Mouse (Mus musculus) layer of hippocampus, adult 8-10 months (tissue): ENCODE results near the gene Hmcn2. TPM values are rescaled to one million over a fixed set of nuclear protein-coding genes. Genes with fewer than 3 reads are reported as not detected.

ENCODE experiments used
- DNase-seq, 2 experiments: peaks; one replicate each; pipeline ENCODE4 v3.0.0; 2022; ENCODE audit warnings: low spot score in 2 of 2
- total RNA-seq, 4 experiments: library from RNA; stranded (reverse); gene quantifications; 2 replicates each; pipeline ENCODE4 v1.2.4; 2022

The Hmcn2 gene
- under 1 TPM; 0.17 to 0.34 (median 0.23) TPM for total RNA-seq

DNA sequence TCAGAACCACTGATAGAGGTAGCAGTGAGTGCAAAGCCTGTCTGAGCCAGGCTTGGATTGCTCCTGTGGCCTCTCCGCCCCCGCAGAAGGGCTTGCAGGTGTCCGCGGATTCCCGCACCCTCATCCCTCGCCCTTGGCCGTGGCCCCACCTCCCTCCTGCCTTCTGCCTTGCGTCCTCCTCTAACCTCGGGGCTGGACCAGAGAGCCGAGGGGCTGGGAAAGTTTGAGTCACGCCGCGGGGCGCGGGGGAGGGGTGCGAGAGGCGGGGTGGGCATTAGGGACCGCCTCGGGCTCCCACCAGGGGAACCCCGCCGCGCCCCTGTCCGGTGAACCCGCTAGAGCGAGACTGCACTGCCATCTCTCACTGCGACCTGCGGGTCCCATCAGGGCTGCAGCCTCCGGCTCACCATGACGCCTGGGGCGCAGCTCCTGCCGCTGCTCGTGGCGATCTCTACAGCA lies at the start of gene Hmcn2:
Gene Hmcn2, plus strand, starts transcription at position 409 of the 459 bp plus-strand sequence.
- DNase-seq, result no peak

- DNase-seq, result no peak
These were observed 46.8 kb upstream of the Hmcn2 start for GRCm38 (mm10) chr2:31267447-31267846.

DNA sequence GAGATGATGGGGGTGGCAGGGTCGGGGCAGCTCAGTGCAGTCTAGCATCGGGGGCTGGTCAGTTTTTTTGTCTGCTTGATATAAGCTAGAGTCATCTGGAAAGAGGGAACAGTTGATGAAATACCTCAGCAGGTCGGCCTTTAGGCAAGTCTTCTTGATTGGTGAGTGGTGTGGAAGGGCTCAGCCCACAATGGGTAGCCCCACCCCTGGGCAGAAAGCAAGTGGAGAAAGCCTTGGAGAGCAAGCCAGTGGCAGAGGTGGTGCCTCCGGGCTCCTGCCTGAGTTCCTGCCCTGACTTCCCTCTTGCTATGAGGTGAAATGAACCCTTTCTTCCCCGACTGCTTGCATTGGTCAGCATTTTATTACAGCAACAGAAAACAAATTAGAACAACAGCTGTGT lies 45.6 kb upstream of the Hmcn2 start:
- no peak for DNase-seq

DNA sequence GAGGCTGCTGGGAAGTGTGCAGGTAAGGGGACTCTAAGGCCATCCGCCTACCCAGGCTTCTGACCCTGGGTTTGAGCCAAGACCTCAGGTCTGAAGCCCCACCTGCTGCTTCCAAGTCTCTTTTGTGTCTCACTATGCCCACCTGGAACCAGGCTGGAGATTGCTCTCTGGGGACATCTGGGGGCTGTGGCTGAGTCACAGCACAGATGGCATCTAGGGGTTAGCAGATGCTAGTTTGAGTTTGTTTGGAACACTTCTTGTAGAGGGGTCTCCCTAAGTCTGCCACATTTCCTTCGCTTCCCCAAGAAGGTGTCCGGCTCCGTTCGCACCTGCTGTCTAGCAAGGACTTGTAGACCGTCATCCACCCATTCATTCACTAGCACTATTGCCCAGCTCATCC lies 45.0 kb upstream of the Hmcn2 start:
- DNase-seq, result no peak

- DNase-seq, result no peak
These were observed 44.4 kb upstream of the Hmcn2 start for GRCm38 (mm10) chr2:31269847-31270246.

GRCm38 (mm10) chr2:31270470-31270869 lies 43.7 kb upstream of the Hmcn2 start:
- no peak for DNase-seq

GRCm38 (mm10) chr2:31271071-31271470 lies 43.1 kb upstream of the Hmcn2 start:
- no peak for DNase-seq

DNA sequence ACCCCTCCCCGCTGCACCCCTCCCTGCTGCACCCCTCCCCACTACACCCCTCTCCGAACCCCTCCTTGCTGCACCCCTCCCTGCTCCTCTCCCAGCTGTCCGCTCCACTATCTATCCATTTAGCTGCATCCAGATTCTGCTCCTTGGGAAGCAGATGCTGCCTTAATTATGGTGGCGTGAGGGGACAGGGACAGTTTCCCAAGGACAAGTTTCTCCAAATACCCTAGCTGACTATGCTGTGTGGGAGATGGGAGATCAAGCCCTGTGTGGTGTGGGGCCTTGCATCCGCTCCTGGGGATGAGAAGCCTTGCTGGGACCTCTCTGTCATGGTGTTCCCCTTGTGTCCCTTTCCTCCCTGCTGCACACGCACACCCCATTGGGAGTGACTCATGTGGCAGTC lies 39.2 kb upstream of the Hmcn2 start:
- no peak for DNase-seq

DNA sequence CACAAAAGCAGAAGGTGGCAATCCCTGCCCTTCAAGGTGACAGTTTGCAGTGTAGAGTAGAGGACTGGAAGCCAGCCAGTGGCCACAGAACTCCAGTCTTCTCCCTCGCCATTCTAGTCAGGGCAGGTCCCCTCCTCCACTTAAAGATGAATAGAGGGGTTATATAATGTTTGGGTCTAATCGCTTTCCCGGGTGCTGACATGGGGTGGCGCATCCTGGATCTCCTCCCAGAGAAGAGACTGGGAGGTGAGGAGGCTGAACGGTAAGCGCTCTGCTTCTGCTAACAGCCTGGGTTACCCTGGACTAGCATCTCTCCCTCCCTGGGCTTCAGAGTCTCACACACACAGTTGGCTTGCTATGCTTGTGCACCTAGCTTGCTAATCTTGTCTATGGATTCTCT lies 36.4 kb upstream of the Hmcn2 start:
- no peak for DNase-seq

DNA sequence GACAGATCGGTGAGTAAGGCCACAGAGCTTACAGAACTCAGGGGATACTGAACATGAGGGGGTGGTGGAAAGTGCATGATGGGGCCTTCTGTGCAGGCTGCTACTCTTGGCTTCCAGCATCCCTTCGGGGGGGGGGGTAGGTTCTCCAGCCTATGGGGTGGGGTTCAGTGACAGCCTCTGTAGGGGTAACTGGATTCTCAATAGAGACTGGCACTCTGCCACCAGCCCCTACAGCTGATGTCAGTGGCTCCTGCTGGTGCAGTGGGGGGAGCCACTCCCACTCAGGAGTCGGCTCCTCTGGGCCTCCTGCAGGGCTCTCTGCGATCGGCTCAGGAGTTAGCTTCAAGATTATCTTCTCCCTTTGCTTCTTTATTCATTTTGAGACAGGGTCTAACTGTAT lies 35.7 kb upstream of the Hmcn2 start:
- DNase-seq, result no peak

- no peak for DNase-seq
These were observed 33.1 kb upstream of the Hmcn2 start for GRCm38 (mm10) chr2:31281138-31281537.

- no peak for DNase-seq
These were observed 31.9 kb upstream of the Hmcn2 start for GRCm38 (mm10) chr2:31282266-31282665.

- DNase-seq, result peak in 1 of 2 experiments; percentile 43
These were observed 31.3 kb upstream of the Hmcn2 start for GRCm38 (mm10) chr2:31282880-31283279.

DNA sequence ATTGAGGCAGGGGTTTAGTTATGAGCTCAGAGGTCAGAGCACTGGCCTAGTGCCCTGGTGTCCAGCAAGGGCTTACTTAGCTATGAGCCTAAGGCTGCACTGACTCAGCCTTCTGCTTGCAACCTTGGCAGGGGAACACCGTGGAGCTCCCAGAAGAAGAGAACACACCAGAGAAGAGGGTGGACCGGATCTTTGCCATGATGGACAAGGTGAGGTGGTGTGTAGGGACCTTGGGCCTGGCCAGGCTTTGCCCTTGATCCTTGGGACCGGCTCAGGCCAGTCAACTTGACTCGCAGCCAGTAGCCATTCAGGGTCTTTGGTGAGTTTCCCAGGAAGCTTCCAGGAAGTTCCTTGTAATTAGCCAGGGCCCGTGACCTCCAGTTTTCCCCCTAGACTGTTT lies 29.7 kb upstream of the Hmcn2 start:
- DNase-seq, result no peak

DNA sequence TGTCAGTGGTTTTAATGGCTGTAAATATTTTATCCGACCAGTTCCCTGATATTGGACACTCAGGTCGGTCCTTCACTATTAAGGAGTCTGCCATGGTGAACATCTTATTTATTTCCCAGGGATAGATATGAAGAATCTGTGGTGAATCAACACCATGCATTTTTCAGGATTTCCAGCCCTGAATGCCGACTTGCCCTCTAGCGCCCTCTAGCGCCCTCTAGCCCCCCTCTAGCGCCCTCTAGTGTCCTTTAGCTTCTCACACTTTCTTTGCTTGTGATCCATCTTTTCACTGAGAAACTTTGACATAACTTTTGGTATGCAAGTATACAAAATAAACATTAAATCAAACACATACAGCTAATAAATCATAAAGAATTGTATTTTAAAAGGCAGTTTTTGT lies 22.8 kb upstream of the Hmcn2 start:
- DNase-seq, result peak in 1 of 2 experiments; percentile 68

DNA sequence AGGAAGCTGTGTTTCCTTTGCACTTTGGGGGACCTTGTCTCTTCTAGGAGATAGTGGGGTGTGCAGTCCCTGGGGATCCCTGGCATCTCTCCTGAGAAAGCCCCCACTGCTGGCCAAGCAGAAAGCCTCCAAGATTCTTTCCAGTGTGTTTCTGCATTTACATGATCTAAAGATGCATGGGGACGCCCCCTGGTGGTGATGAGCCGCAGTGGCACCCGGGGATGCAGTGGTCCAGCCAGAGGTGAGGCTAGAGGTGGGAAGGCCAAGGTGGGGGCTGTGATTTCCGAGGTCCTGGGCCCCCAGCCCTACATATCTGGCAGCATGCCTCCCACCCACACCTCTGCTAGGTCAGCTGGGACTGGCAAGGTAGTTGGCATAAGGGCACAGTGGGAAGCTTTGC lies 19.2 kb upstream of the Hmcn2 start:
- DNase-seq, result peak; percentile 70 to 80

DNA sequence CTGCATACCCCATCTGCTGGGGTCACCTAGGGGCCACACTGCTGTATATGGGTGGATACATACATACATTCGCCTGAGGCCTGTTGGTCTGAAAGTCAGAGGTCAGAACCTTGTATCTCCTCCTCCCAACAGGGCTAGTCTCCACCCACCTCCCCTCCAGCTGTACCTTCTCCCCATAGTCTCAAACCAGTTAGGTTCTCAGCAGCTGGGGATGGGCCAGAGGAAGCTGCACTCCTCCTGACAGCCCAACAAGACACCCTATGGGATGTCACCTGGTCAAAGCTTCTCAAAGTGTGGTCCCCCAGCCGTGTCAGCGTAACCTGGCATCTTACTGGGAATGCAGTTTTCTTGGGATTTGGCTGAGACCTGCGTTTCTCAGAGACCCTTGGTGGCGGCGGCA lies 17.8 kb upstream of the Hmcn2 start:
- DNase-seq, result no peak

DNA sequence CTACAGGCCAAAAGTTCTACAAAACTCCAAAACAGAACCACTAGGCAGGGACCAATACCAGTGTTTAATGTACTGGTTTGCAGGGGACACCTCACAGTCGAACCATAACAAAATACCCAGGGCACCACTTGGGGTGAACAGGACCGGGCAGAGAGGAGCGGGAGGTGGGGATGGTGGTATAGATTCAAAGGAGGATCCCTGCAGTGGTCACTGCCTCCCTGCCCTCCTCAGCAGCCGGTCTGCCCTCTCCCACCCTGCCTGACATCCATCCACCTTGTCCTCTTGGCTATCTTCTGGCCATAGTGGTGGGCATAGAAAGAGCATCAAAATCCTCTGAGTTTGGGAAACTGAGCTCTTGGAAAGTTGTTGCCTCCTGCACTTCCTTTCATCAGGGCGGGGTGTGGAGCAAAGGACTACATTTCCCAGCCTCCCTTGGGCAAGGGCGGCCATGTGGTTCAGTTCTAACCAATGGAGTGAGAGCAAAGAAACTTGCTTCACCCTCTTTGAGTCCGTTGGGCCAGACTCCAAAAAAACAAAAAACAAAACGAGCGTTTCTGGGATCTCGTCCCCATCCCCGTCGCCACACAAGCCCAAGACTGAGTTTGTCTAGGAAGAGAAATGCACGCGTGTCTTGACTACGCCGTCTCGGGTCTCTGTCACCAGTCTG lies 16.5 kb upstream of the Hmcn2 start:
- peak in 1 of 2 experiments; percentile 55 for DNase-seq

DNA sequence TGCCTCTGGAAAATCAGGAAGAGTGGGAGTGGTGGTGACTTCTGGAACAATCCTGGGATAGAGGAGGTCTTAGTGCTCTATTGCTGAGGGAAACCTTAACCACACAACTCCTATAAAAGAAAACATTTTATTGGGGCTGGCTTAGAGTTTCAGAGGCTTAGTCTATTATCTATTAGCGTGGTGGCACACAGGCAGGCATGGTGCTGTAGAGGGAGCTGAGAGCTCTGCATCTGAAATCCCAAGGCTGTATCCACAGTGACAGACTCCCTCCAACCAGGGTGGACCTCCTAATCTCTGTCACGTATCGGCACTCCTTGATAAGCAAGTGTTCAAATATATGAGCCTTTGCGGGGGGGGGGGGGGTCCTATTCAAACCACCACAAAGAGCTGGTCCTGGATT lies 15.4 kb upstream of the Hmcn2 start:
- DNase-seq, result no peak

DNA sequence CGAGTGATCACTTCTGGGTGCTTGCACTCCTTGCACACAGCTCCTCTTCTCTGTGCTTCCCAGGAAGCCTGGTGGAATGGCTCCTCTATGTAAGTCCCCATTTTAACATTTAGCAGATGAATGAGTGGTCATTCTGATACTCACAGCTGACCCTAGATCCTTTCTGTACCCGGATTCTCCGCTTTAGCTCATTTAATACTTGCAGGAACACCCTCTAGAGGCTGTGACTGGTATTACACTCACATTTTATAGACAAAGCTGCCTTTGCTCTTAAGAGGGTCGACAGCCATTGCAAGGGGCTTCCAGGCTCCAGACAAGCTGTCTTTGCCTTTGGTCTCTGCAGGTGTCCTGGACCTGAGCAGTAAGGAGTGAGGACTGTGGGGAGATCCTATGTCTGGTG lies 14.9 kb upstream of the Hmcn2 start:
- no peak for DNase-seq

GRCm38 (mm10) chr2:31299996-31300395 lies 14.2 kb upstream of the Hmcn2 start:
- no peak for DNase-seq

GRCm38 (mm10) chr2:31303177-31303576 lies 11.0 kb upstream of the Hmcn2 start:
- no peak for DNase-seq

DNA sequence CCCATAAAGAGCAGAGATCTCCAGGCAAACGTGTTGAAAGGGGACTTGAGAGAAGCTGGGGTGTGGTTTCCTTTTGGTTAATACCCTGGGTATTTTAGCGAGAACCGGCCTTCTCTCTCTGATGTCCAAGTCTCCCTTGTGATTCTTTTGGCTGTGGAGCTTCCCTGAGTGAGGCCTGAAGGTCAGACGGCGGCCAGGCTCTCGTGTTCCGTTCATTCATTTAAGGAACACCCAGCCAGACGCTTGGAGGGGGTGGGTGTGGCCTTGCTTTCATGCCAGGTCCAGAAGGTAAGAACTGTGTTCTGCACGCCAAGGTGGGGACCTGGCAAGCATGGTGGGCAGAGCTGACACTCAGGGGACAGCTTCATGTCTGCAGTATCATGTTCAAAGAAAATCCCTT lies 10.0 kb upstream of the Hmcn2 start:
- no peak for DNase-seq
